Mouse (Mus musculus) thymus, adult 2 months (tissue): ENCODE data around the gene Epha1. TPM values are rescaled to one million over a fixed set of nuclear protein-coding genes. Genes with fewer than 3 reads are reported as not detected.

Experiments
- DNase-seq: peaks from one replicate; pipeline ENCODE4 v3.0.0; 2021
- H3K27ac ChIP-seq: fragments of 200-500 bp; 2 replicates; pipeline ENCODE4 v1.5.1; 2012; ENCODE audit warnings: low read length, control low read depth; ENCODE audit not compliant: control insufficient read depth, insufficient read depth
- H3K27me3 ChIP-seq: fragments of 200-500 bp; 2 replicates; pipeline ENCODE4 v1.6.1; 2012; ENCODE audit warnings: mild to moderate bottlenecking, low read length, moderate library complexity, mixed read lengths; ENCODE audit not compliant: control insufficient read depth, insufficient read depth
- H3K36me3 ChIP-seq: fragments of 200-500 bp; 2 replicates; pipeline ENCODE4 v1.6.1; 2012; ENCODE audit warnings: mild to moderate bottlenecking, low read length, moderate library complexity; ENCODE audit not compliant: control insufficient read depth, insufficient read depth
- H3K4me1 ChIP-seq: fragments of 200-500 bp; replicated peaks from 2 replicates; pipeline ENCODE4 v1.6.1; 2012; ENCODE audit warnings: low read length; ENCODE audit not compliant: control insufficient read depth, insufficient read depth
- H3K4me3 ChIP-seq: fragments of 200-500 bp; 2 replicates; pipeline ENCODE4 v1.5.1; 2012; ENCODE audit warnings: mild to moderate bottlenecking, low read length, control low read depth, moderate library complexity; ENCODE audit not compliant: control insufficient read depth, insufficient read depth
- CTCF ChIP-seq: fragments of 200-500 bp; IDR thresholded peaks from 2 replicates; pipeline ENCODE4 v1.5.1; 2012; ENCODE audit warnings: mild to moderate bottlenecking, control low read depth, low read length, moderate library complexity, borderline replicate concordance; ENCODE audit not compliant: control insufficient read depth, poor library complexity, insufficient read depth; ENCODE audit errors: extremely low read depth
- POLR2A ChIP-seq: fragments of 200-500 bp; IDR thresholded peaks from 2 replicates; pipeline ENCODE4 v1.6.1; 2012; ENCODE audit warnings: mild to moderate bottlenecking, low read length, control low read depth, moderate library complexity; ENCODE audit not compliant: control insufficient read depth, poor library complexity, insufficient read depth; ENCODE audit errors: extremely low read depth
- WGBS: fragments of 180-500 bp; shearing (Covaris S2); methylation state at CpG from one replicate; pipeline ENCODE4 v1.1.7; 2018; 5-methylcytosine and 5-hydroxymethylcytosine counted together
- polyA plus RNA-seq: library from polyadenylated mRNA; depleted of rRNA; stranded (reverse); fragments of >200 nt; gene quantifications from 2 replicates; pipeline ENCODE4 v1.2.3, GENCODE M21; 2012

Gene Epha1
- polyA plus RNA-seq, 1 experiment, result 4.7 TPM

- no peaks in the 10 kb centered on the region for H3K4me1 ChIP-seq
- H3K4me3 ChIP-seq, result no peak overlapping the region
- no peak overlapping the region for H3K27ac ChIP-seq
- TF ChIP-seq CTCF, result no peak
- no peak for TF ChIP-seq POLR2A
- peaks cover 29% of the 10 kb centered on the region for H3K36me3 ChIP-seq
- 96% methylated on average over 13 of the region's 13 CpGs for WGBS
- no peak for DNase-seq
- H3K27me3 ChIP-seq, result no peaks in the 10 kb centered on the region
These were observed 11.8 kb downstream of the Epha1 start for GRCm38 (mm10) chr6:42361041-42361895.

DNA sequence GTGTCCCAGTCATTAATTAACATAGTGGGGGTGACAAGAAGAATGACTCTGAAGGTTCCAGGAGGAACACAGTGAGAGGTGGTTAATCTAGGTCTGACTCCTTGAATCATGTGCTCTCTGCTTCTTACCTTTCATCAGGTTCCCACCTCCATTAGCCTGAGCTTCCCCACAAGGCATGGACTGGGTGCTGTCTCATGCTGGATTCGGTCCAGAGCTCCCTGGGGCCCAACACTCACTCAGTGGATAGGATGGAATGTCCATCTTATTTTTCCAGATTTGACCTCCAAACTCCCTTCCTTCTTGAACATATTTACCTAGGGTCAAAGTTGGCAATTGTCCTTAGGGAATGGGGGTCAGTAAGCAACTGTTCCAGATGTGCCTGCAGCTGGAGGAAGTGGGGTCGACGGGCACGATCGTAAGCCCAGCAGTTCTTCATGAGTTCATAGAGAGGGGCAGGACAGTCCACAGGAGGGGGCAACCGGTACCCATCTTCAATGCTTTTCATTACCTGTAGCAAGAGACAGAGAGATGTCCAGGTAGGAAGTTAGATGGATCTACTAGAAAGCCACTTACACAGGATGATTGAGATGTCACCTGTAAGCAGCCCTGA lies 12.7 kb downstream of the Epha1 start:
- H3K4me3 ChIP-seq, result no peak overlapping the region
- H3K27ac ChIP-seq, result no peak overlapping the region
- H3K27me3 ChIP-seq, result no peaks in the 10 kb centered on the region
- H3K4me1 ChIP-seq, result no peaks in the 10 kb centered on the region
- no peak for DNase-seq
- TF ChIP-seq CTCF (no peak), POLR2A (no peak)
- 90% methylated on average over 6 of the region's 6 CpGs for WGBS
- peaks cover 35% of the 10 kb centered on the region for H3K36me3 ChIP-seq

DNA sequence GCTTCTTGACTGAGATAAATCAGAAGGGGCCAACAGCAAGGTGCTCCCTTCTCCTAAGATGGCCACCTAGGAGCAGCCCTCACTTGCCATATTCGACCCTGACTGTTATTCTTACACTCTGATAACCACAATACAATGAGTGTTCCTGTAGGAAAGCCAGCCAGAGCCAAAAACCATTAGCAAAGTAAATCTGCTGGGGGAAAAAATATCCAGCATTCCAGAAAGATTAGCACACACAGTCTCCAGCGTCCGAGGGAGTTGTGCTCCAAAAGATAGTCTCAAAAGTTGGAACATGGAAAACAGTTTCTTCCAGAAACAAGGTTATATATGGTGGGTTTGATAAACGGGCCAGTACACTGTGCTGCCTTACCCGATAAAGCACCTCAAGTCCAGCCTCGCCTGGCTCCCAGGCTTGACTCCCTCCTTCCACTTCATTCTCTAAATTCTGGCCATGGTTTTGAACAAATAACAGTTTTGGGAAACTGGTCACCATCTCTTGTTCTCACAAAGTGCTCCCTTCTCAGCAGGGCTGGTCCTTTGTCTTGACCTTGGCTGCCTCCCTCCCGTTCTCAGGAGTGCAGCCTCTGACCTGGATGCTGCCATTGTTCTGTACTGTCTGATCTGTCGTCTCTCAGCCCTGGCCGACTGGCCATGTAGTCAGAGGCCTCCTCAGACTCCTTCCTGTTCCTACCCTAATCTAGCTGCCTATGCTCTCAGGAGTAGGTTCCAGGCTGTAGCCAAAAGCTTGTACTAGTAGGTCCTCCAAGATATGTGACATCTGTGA lies 13.5 kb downstream of the Epha1 start:
- TF ChIP-seq CTCF (no peak), POLR2A (no peak)
- Histone ChIP-seq H3K36me3 (peaks cover 35% of the 10 kb centered on the region), H3K4me1 (peaks cover 1% of the 10 kb centered on the region; the same call in 1 of the 2 replicates), H3K27me3 (no peaks in the 10 kb centered on the region), H3K4me3 (no peak overlapping the region), H3K27ac (no peak overlapping the region)
- no peak for DNase-seq
- 92% methylated on average over 9 of the region's 9 CpGs for WGBS

GRCm38 (mm10) chr6:42358901-42359300 lies 14.2 kb downstream of the Epha1 start:
- TF ChIP-seq CTCF (no peak), POLR2A (no peak)
- Histone ChIP-seq H3K4me3 (no peak overlapping the region), H3K27me3 (no peaks in the 10 kb centered on the region), H3K36me3 (peaks cover 35% of the 10 kb centered on the region), H3K4me1 (peaks cover 8% of the 10 kb centered on the region), H3K27ac (no peak overlapping the region)
- no peak for DNase-seq
- 96% methylated on average over 12 of the region's 12 CpGs for WGBS

GRCm38 (mm10) chr6:42357901-42358300 lies 15.2 kb downstream of the Epha1 start:
- no peak for DNase-seq
- WGBS, result 95% methylated on average over 6 of the region's 6 CpGs
- H3K4me1 ChIP-seq, result peaks cover 14% of the 10 kb centered on the region
- no peak overlapping the region for H3K4me3 ChIP-seq
- peaks cover 35% of the 10 kb centered on the region for H3K36me3 ChIP-seq
- H3K27ac ChIP-seq, result no peak overlapping the region
- H3K27me3 ChIP-seq, result no peaks in the 10 kb centered on the region
- no peak for TF ChIP-seq POLR2A
- TF ChIP-seq CTCF, result no peak

- H3K36me3 ChIP-seq, result peaks cover 35% of the 10 kb centered on the region
- H3K27ac ChIP-seq, result no peak overlapping the region
- 85% methylated on average over 5 of the region's 5 CpGs for WGBS
- no peaks in the 10 kb centered on the region for H3K27me3 ChIP-seq
- H3K4me1 ChIP-seq, result peaks cover 18% of the 10 kb centered on the region
- no peak for TF ChIP-seq POLR2A
- H3K4me3 ChIP-seq, result no peak overlapping the region
- no peak for DNase-seq
These were observed 16.2 kb downstream of the Epha1 start for GRCm38 (mm10) chr6:42356913-42357312.
